Mouse (Mus musculus) cerebellum, adult 9-10 months (tissue): ENCODE results near the gene Dzip1l.
"Not testable (repeated sequence)": the region's sequence is repeated elsewhere in the genome, so short reads cannot be mapped to it uniquely, and the experiment has no call there.

Experiments
- DNase-seq: peaks from one replicate; pipeline ENCODE4 v3.0.0; 2022

Dzip1l gene

GRCm38 (mm10) chr9:99629281-99630011 is at the start of gene Dzip1l:
Gene Dzip1l, plus strand, starts transcription at chr9:99629496.
- DNase-seq, result peak; percentile 72

- peak; percentile 48 for DNase-seq
Observed at GRCm38 (mm10) chr9:99580655-99581054, 48.6 kb upstream of the Dzip1l start.

- peak; percentile 34 for DNase-seq
Observed at GRCm38 (mm10) chr9:99587505-99588202, 41.6 kb upstream of the Dzip1l start.

- no peak for DNase-seq
Observed at GRCm38 (mm10) chr9:99591144-99591543, 38.2 kb upstream of the Dzip1l start.

- DNase-seq, result not testable (repeated sequence)
Observed at GRCm38 (mm10) chr9:99599127-99599526, 30.2 kb upstream of the Dzip1l start.

GRCm38 (mm10) chr9:99603566-99603965 is 25.7 kb upstream of the Dzip1l start:
- no peak for DNase-seq

GRCm38 (mm10) chr9:99612202-99612601 is 17.1 kb upstream of the Dzip1l start, which contains the start of gene A4gnt:
Gene A4gnt, plus strand, starts transcription at chr9:99612502.
- no peak for DNase-seq

GRCm38 (mm10) chr9:99619688-99620087 is 9.6 kb upstream of the Dzip1l start:
- DNase-seq, result no peak

GRCm38 (mm10) chr9:99620196-99620595 is 9.1 kb upstream of the Dzip1l start:
- no peak for DNase-seq

GRCm38 (mm10) chr9:99622034-99622433 is 7.3 kb upstream of the Dzip1l start:
- no peak for DNase-seq

GRCm38 (mm10) chr9:99622966-99623365 is 6.3 kb upstream of the Dzip1l start:
- DNase-seq, result no peak

- no peak for DNase-seq
Observed at GRCm38 (mm10) chr9:99624117-99624516, 5.2 kb upstream of the Dzip1l start.

- no peak for DNase-seq
Observed at GRCm38 (mm10) chr9:99628581-99628980, 715 bp upstream of the Dzip1l start.

GRCm38 (mm10) chr9:99630071-99630470 is 775 bp downstream of the Dzip1l start:
- DNase-seq, result peak; percentile 40

- no peak for DNase-seq
Observed at GRCm38 (mm10) chr9:99630528-99631125, 1.3 kb downstream of the Dzip1l start.

GRCm38 (mm10) chr9:99631781-99632180 is 2.5 kb downstream of the Dzip1l start:
- no peak for DNase-seq

GRCm38 (mm10) chr9:99632264-99632663 is 3.0 kb downstream of the Dzip1l start:
- DNase-seq, result no peak

- DNase-seq, result no peak
Observed at GRCm38 (mm10) chr9:99636776-99637175, 7.5 kb downstream of the Dzip1l start.

- DNase-seq, result no peak
Observed at GRCm38 (mm10) chr9:99637227-99637626, 7.9 kb downstream of the Dzip1l start.

GRCm38 (mm10) chr9:99637736-99638135 is 8.4 kb downstream of the Dzip1l start:
- DNase-seq, result no peak

- no peak for DNase-seq
Observed at GRCm38 (mm10) chr9:99639957-99640356, 10.7 kb downstream of the Dzip1l start.

- DNase-seq, result no peak
Observed at GRCm38 (mm10) chr9:99645416-99645815, 16.1 kb downstream of the Dzip1l start.

GRCm38 (mm10) chr9:99646102-99646501 is 16.8 kb downstream of the Dzip1l start:
- no peak for DNase-seq

GRCm38 (mm10) chr9:99660756-99661155 is 31.5 kb downstream of the Dzip1l start:
- DNase-seq, result no peak
